Comparison of ENCODE assay signal across 9 mouse cellular contexts in genomic region chr14:7026781-7027749, GRCm38 (mm10). TPM values are rescaled to one million over a fixed set of nuclear protein-coding genes. Genes with fewer than 3 reads are reported as not detected.
DNase-seq lines count a peak whose midpoint lies in the region; ATAC-seq and TF ChIP-seq lines count a peak whose summit lies in the region.
"Not testable (repeated sequence)": the region's sequence is repeated elsewhere in the genome, so short reads cannot be mapped to it uniquely, and the experiment has no call there.
"Had no signal": no experiment of that assay in that cellular context is flagged by ENCODE, and none has a peak within 500 bp of the region (broad histone marks: within the 10 kb centered on the region; RNA-seq: fewer than 3 reads in every experiment).

Gene Gm10406, minus strand, starts transcription at chr14:7027449.

- not testable (repeated sequence) for TF ChIP-seq EP300 in heart, adult 2 months (IDR thresholded peaks at IDR 0.05; ENCODE audit: insufficient read depth, low read depth, low read length)

- H3K4me1 ChIP-seq in embryonic facial prominence, embryonic 13.5 days; heart, adult 2 months (ENCODE audit: control insufficient read depth, insufficient read depth, low read length); lung, embryonic 14.5 days (ENCODE audit: insufficient read depth); neural tube, embryonic 15.5 days: not testable (repeated sequence)

- not testable (repeated sequence) for ATAC-seq in embryonic facial prominence, embryonic 13.5 days (ENCODE audit: insufficient number of reproducible peaks, insufficient read depth, low FRiP score, low TSS enrichment, low read depth); lung, embryonic 14.5 days (ENCODE audit: insufficient read depth); neural tube, embryonic 15.5 days (ENCODE audit: low FRiP score)

- not testable (repeated sequence) for TF ChIP-seq CTCF in heart, adult 2 months (IDR thresholded peaks at IDR 0.05); lung, embryonic 14.5 days (IDR thresholded peaks at IDR 0.05; ENCODE audit: low read depth)

- not testable (repeated sequence) for TF ChIP-seq POLR2A in heart, adult 2 months (IDR thresholded peaks at IDR 0.05; ENCODE audit: insufficient read depth, low read depth, low read length)

- H3K4me3 ChIP-seq in embryonic facial prominence, embryonic 13.5 days: peak within 1 kb of the TSS; percentile 49
- peak within 1 kb of the TSS; percentile 29 for H3K4me3 ChIP-seq in heart, adult 2 months
- peak within 1 kb of the TSS; percentile 36 for H3K4me3 ChIP-seq in lung, embryonic 14.5 days (ENCODE audit: low read depth, low read length)
- peak within 1 kb of the TSS; percentile 53 for H3K4me3 ChIP-seq in neural tube, embryonic 15.5 days (replicated peaks)

- H3K27ac ChIP-seq in embryonic facial prominence, embryonic 13.5 days; heart, adult 2 months; lung, embryonic 14.5 days (ENCODE audit: low read depth): not testable (repeated sequence)
- H3K27ac ChIP-seq in neural tube, embryonic 15.5 days (replicated peaks): peak within 1 kb of the TSS; percentile 80

- peak within 1 kb of the TSS; percentile 84 for H3K4me2 ChIP-seq in embryonic facial prominence, embryonic 13.5 days
- peak within 1 kb of the TSS; percentile 63 for H3K4me2 ChIP-seq in lung, embryonic 14.5 days
- peak within 1 kb of the TSS; percentile 87 for H3K4me2 ChIP-seq in neural tube, embryonic 15.5 days

- peak within 1 kb of the TSS; percentile 67 for H3K9ac ChIP-seq in embryonic facial prominence, embryonic 13.5 days
- H3K9ac ChIP-seq in heart, adult 2 months (ENCODE audit: low read depth, low read length): peak within 1 kb of the TSS; percentile 67
- peak within 1 kb of the TSS; percentile 42 for H3K9ac ChIP-seq in lung, embryonic 14.5 days
- H3K9ac ChIP-seq in neural tube, embryonic 15.5 days (replicated peaks): peak within 1 kb of the TSS; percentile 66

- not testable (repeated sequence) for H3K36me3 ChIP-seq in embryonic facial prominence, embryonic 13.5 days; heart, adult 2 months (ENCODE audit: control insufficient read depth, insufficient read depth, low read length); lung, embryonic 14.5 days (ENCODE audit: insufficient read depth); neural tube, embryonic 15.5 days

- not testable (repeated sequence) for H3K27me3 ChIP-seq in embryonic facial prominence, embryonic 13.5 days; heart, adult 2 months (ENCODE audit: control insufficient read depth, insufficient read depth, low read length); lung, embryonic 14.5 days (ENCODE audit: insufficient read depth, low read length); neural tube, embryonic 15.5 days (replicated peaks)

- peak; percentile 25 to 60 for DNase-seq in adrenal gland, adult (ENCODE audit: inconsistent age in 2 of 2, low spot score in 1 of 2)
- DNase-seq in heart, adult 2 months: peak; percentile 61 to 67
- peak; percentile 20 for DNase-seq in induced T-regulatory cell, adult 2 months (ENCODE audit: low read depth)
- DNase-seq in layer of hippocampus, postnatal 25 days (ENCODE audit: extremely low spot score in 1 of 2, low spot score in 1 of 2): peak; percentile 16 to 17
- peak; percentile 27 for DNase-seq in lung, embryonic 14.5 days
- DNase-seq in thymus, postnatal 0 days (ENCODE audit: low spot score): peak; percentile 1

- WGBS in embryonic facial prominence, embryonic 13.5 days: under 1% methylated on average over 46 of the region's 70 CpGs
- WGBS in heart, adult 2 months: 1% methylated on average over 51 of the region's 70 CpGs
- WGBS in lung, embryonic 14.5 days: under 1% methylated on average over 47 of the region's 70 CpGs
- 1% methylated on average over 37 of the region's 70 CpGs for WGBS in neural tube, embryonic 15.5 days

- intact Hi-C loops in heart, adult 2 months (cut with DNase I): not testable (repeated sequence)

- not testable (repeated sequence) for H3K79me2 ChIP-seq in heart, adult 2 months (replicated peaks; ENCODE audit: control insufficient read depth, insufficient read depth, low read length)

- H3K9me3 ChIP-seq in embryonic facial prominence, embryonic 13.5 days; lung, embryonic 14.5 days (ENCODE audit: low read depth, low read length); neural tube, embryonic 15.5 days (replicated peaks): not testable (repeated sequence)

RNA-seq across cellular contexts. Expression of gene Gm10406, which starts in this region (rescaled TPM):
- 0.76 and 1.8 TPM in 2 replicates for polyA plus RNA-seq in embryonic facial prominence, embryonic 13.5 days (2015; fragmentation: Nextera tagmentation; extraction: Ambion mirVana)
- total RNA-seq in heart, adult 2 months (2021): not detected
- 0.33 TPM in 1 of 2 replicates, not detected in the other for polyA plus RNA-seq in heart, adult 2 months (2012; rRNA removed)
- under 1 TPM; 0.37 to 0.77 TPM for total RNA-seq in layer of hippocampus, postnatal 25 days (2021)
- 0.66 and 0.93 TPM in 2 replicates for polyA plus RNA-seq in lung, embryonic 14.5 days (2014; fragmentation: Nextera tagmentation; extraction: Ambion mirVana)
- polyA plus RNA-seq in neural tube, embryonic 15.5 days (2015; fragmentation: Nextera tagmentation; extraction: Ambion mirVana): 2.8 and 3.4 TPM in 2 replicates
- polyA plus RNA-seq in thymus, postnatal 0 days (2015; fragmentation: Nextera tagmentation; extraction: Ambion mirVana): 0.23 and 0.52 TPM in 2 replicates
- total RNA-seq: MEL had no signal

Comparison
In these comparisons a context has a peak if more than half of its experiments do, and no peak if none do; other contexts are left out.
1. Peak in DNase-seq, H3K4me3 ChIP-seq and H3K9ac ChIP-seq in heart, adult 2 months; RNA of the gene not detected or under 1 TPM.
2. Peak in DNase-seq in layer of hippocampus, postnatal 25 days; RNA of the gene not detected or under 1 TPM.
3. Peak in DNase-seq, H3K4me3 ChIP-seq, H3K9ac ChIP-seq and H3K4me2 ChIP-seq in lung, embryonic 14.5 days; RNA of the gene not detected or under 1 TPM.
4. Peak in DNase-seq in thymus, postnatal 0 days; RNA of the gene not detected or under 1 TPM.
5. DNase-seq: peak in every context shown above with its lines; median percentile 64 in heart, adult 2 months; 42 in adrenal gland, adult; 27 in lung, embryonic 14.5 days; 20 in induced T-regulatory cell, adult 2 months; 16 in layer of hippocampus, postnatal 25 days; 1 in thymus, postnatal 0 days.